Mouse (Mus musculus): ENCODE measurements around the gene Herc1. TPM values are rescaled to one million over a fixed set of nuclear protein-coding genes. Genes with fewer than 3 reads are reported as not detected.

Gene Herc1
- polyA plus RNA-seq, 1 experiment, result 15.5 TPM

DNA sequence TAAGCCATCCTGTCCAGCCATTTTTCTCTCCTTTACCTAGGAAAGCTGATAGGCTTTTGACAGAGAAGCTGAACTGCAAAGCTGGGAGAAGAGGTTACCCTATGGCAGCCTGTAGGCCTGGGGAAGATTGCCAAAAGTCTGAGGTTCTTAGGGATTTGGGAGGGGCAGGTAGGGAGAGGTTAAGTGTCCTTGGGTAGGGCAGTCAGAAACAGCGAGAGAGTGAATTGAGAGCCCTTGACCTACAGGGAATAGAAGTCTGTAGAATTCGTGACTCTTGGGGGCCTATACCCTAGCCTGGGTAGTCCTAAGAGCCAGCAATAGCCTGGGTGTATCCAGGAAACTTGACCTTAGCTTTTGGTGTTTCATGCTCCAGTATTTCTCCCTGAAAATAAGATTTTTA, 17.9 kb upstream of the Herc1 start:
- 0 out of 2 replicates have a peak, but pooled peaks cover 2% of the 10 kb centered on the region for H3K4me1 ChIP-seq (ENCODE audit: control insufficient read depth, insufficient read depth, insufficient read length, low read length)
- H3K4me3 ChIP-seq (ENCODE audit: insufficient read depth, low read depth, low read length), result no peak overlapping the region
- H3K27ac ChIP-seq (replicated peaks; ENCODE audit: low read depth, low read length), result no peak overlapping the region

GRCm38 (mm10) chr9:66337280-66337679, 13.0 kb upstream of the Herc1 start:
- no peak overlapping the region for H3K27ac ChIP-seq (replicated peaks; ENCODE audit: low read depth, low read length)
- H3K4me3 ChIP-seq (ENCODE audit: insufficient read depth, low read depth, low read length), result no peak overlapping the region
- H3K4me1 ChIP-seq (ENCODE audit: control insufficient read depth, insufficient read depth, insufficient read length, low read length), result no peaks in the 10 kb centered on the region

DNA sequence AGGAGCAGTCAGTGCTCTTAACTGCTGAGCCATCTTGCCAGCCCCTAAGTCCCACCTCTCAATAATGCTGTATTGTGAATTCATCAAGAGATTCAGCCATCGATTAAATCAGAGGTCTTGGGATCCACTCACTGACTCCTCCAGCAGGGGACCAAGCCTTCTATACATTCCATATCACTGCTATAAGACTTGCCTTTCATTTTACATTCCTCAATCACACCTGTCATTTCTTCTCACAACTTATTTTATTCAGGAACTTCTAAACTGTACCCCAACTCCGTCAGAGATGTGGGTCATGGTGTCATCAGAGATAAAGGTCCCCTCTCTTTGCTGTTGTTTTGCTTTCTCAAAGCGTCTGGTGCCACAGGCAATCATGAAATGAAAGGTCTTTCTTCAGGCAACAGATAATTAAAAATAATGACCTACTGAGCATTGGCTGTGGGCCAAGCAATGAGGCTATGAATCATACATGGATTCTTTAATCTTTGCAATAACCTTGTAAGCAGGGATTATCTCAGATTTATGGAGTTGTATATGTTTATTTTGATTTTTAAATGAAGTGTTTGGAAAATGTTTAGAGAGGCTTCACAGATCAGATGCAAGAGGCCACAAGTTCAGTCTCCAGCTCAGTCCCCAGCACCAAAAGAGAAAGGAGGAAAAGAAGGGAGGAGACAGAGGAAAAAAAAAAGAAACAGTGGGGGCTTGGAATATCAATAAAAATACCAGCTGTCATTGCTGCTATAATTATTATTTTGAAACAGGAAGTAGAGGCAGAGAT, 12.1 kb upstream of the Herc1 start:
- no peak overlapping the region for H3K4me3 ChIP-seq (ENCODE audit: insufficient read depth, low read depth, low read length)
- no peaks in the 10 kb centered on the region for H3K4me1 ChIP-seq (ENCODE audit: control insufficient read depth, insufficient read depth, insufficient read length, low read length)
- no peak overlapping the region for H3K27ac ChIP-seq (replicated peaks; ENCODE audit: low read depth, low read length)

DNA sequence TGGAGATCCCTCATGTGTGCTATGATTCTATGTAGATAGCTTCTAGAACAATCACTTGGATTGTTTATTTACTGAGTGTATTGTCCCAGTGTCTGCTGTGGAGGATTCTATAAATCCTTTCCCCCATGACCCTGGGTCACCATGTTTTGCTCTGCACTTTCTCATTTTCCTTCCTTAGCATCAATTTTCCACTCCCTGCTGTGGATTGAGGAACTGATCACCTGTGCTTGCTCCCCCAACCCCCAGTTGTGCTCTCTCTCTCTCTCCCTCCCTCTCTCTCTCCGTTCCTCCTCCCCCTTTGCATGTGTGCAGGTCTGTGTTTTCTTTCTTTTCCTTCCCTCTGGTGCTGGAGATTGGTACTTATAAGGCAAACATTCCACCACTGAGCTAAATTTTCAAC, 10.5 kb upstream of the Herc1 start:
- Histone ChIP-seq H3K4me1 (ENCODE audit: control insufficient read depth, insufficient read depth, insufficient read length, low read length) (no peaks in the 10 kb centered on the region), H3K27ac (replicated peaks; ENCODE audit: low read depth, low read length) (no peak overlapping the region), H3K4me3 (ENCODE audit: insufficient read depth, low read depth, low read length) (no peak overlapping the region)

DNA sequence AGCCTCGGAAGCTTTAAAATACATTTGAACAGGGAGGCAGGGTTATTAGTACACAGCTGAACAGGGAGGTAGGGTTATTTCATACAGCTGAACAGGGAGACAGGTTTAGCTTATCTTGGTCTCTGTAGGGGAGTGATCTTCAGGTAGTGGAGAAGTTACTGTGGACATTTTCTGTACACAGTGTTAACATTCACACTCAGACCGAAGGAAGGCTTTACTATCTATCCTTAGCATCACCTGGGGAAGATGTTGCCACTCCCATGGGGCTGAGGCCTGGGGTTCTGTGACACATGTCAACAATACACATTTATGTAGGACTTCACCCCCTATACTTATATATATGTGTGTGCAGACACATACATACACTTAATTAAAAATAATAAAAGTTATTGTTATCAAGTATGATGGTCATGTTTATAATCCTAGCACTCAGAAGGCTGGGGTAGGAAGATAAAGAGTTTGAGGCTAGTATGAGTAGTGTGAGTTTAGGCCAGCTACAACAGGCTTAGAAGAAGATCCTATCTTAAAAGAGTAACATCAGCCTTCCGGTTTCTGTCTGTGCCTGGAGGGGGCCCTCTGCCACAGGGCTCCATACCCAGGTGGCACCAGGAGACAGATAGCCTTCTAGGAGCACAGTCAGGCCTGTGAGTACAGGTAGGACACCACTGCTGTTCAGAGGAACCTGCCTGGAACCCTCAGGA, 9.7 kb upstream of the Herc1 start:
- Histone ChIP-seq H3K27ac (replicated peaks; ENCODE audit: low read depth, low read length) (no peak overlapping the region), H3K4me3 (ENCODE audit: insufficient read depth, low read depth, low read length) (no peak overlapping the region), H3K4me1 (ENCODE audit: control insufficient read depth, insufficient read depth, insufficient read length, low read length) (no peaks in the 10 kb centered on the region)

GRCm38 (mm10) chr9:66347405-66348035, 2.7 kb upstream of the Herc1 start:
- no peaks in the 10 kb centered on the region for H3K4me1 ChIP-seq (ENCODE audit: control insufficient read depth, insufficient read depth, insufficient read length, low read length)
- no peak overlapping the region for H3K4me3 ChIP-seq (ENCODE audit: insufficient read depth, low read depth, low read length)
- no peak overlapping the region for H3K27ac ChIP-seq (replicated peaks; ENCODE audit: low read depth, low read length)

GRCm38 (mm10) chr9:66349144-66349859, 948 bp upstream of the Herc1 start:
- Histone ChIP-seq H3K27ac (replicated peaks; ENCODE audit: low read depth, low read length) (no peak overlapping the region), H3K4me1 (ENCODE audit: control insufficient read depth, insufficient read depth, insufficient read length, low read length) (no peaks in the 10 kb centered on the region)

GRCm38 (mm10) chr9:66350788-66351430, 659 bp downstream of the Herc1 start:
- H3K4me3 ChIP-seq (ENCODE audit: insufficient read depth, low read depth, low read length), result peak overlapping the region; percentile 84
- H3K4me1 ChIP-seq (ENCODE audit: control insufficient read depth, insufficient read depth, insufficient read length, low read length), result no peaks in the 10 kb centered on the region
- peak overlapping the region; percentile 90 for H3K27ac ChIP-seq (replicated peaks; ENCODE audit: low read depth, low read length)

More at GRCm38 (mm10) chr9:66349144-66349859, 948 bp upstream of the Herc1 start:
- peak overlapping the region; percentile 84; the same call in 1 of the 2 replicates for H3K4me3 ChIP-seq (ENCODE audit: insufficient read depth, low read depth, low read length)

DNA sequence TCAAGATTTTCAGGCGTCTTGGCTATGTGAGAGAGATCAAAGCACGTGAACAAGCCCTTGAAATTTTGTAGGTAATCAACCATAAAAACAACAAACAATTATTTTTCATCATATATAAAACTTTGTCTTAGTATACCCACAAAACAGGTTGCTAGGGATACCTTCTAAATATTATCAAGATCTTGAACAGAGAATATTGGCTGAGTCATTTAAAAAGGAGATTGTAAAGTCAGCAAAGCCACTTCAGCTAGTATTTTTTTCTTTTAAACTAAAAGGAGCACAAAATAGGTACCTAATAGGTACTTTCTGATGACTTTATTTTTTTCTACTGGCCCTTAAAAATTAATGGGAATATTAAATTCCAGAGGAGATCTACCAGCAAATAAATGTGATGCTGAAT, 2.5 kb downstream of the Herc1 start:
- Histone ChIP-seq H3K4me1 (ENCODE audit: control insufficient read depth, insufficient read depth, insufficient read length, low read length) (no peaks in the 10 kb centered on the region), H3K4me3 (ENCODE audit: insufficient read depth, low read depth, low read length) (no peak overlapping the region), H3K27ac (replicated peaks; ENCODE audit: low read depth, low read length) (no peak overlapping the region)

GRCm38 (mm10) chr9:66359135-66359534, 8.9 kb downstream of the Herc1 start:
- H3K4me3 ChIP-seq (ENCODE audit: insufficient read depth, low read depth, low read length), result no peak overlapping the region
- H3K27ac ChIP-seq (replicated peaks; ENCODE audit: low read depth, low read length), result no peak overlapping the region
- no peaks in the 10 kb centered on the region; the same call in 1 of the 2 replicates for H3K4me1 ChIP-seq (ENCODE audit: control insufficient read depth, insufficient read depth, insufficient read length, low read length)

DNA sequence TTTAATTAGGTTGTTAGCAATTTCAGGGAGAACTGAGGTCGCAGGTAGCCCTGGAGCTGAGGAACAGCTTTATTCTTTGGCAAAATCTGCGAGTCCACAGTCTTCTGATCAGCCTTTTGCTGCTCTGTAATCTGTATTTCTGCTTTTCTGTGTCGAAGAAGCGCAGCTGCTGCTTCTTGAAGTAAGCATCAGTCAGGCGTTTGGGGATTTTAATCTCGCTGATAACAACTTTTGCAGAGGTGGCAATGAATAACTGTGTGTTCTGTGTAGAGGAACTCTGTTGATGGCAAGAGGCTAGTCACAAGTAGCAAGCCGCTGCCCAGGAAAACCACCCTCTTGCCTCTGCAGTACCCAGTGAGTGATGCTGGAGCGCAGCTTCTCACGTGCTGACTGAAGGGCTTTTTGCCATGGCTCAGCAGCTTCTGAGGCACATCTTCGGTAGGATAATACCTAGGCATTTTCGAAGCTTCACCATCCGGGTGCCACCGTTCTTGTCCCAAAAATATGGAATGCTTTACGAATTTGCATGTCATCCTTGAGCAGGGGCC, 10.0 kb downstream of the Herc1 start:
- H3K4me3 ChIP-seq (ENCODE audit: insufficient read depth, low read depth, low read length), result no peak overlapping the region
- H3K4me1 ChIP-seq (ENCODE audit: control insufficient read depth, insufficient read depth, insufficient read length, low read length), result no peaks in the 10 kb centered on the region; the same call in 1 of the 2 replicates
- H3K27ac ChIP-seq (replicated peaks; ENCODE audit: low read depth, low read length), result no peak overlapping the region

DNA sequence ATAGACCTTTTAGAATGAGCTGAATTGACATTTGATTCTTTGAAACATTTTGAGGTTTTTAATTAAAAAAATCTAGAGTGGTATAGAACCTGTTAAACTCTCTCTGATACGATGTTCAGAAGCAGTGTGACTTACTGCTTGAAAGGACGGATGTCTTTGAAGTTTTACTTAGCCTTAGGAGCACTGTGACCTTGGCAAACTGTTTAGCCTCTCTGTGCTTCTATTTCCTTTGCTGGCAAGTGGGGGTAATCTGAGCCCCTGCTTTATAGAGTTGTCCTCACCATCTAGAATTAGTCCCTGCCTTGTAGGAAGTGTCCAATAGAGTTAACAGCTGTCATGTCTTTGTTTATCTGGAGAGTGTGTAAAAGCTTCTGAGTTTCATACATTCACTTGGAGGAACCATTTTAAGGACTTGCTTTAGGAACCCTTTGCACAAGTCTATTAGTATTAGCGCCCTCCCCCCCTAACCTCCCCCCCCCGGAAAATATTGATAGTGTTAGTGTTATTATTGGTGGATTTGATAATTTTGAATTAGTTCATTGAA, 18.7 kb downstream of the Herc1 start:
- H3K4me1 ChIP-seq (ENCODE audit: control insufficient read depth, insufficient read depth, insufficient read length, low read length), result peaks cover 9% of the 10 kb centered on the region
- H3K4me3 ChIP-seq (ENCODE audit: insufficient read depth, low read depth, low read length), result no peak overlapping the region
- H3K27ac ChIP-seq (replicated peaks; ENCODE audit: low read depth, low read length), result no peak overlapping the region

DNA sequence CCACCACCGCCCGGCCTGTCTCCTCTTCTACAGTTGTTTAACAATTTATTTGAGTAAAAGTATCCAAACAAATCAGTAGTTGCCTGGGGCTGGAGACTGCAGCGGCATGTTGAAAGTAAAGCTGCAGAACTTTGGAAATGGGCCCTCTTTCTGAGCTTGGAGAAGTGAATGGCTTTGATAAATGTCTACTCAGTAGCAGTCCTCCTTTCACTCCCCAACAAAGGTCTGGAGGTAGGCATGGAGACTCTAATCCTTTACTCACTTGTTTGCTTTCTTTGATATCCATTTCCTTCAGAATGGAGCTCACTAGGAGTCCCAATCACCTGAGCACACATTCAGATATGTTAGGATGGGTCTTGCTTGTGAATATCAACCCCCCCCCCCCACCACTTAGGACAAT, 20.1 kb downstream of the Herc1 start:
- Histone ChIP-seq H3K27ac (replicated peaks; ENCODE audit: low read depth, low read length) (no peak overlapping the region), H3K4me1 (ENCODE audit: control insufficient read depth, insufficient read depth, insufficient read length, low read length) (peaks cover 9% of the 10 kb centered on the region), H3K4me3 (ENCODE audit: insufficient read depth, low read depth, low read length) (no peak overlapping the region)

GRCm38 (mm10) chr9:66370847-66371246, 20.6 kb downstream of the Herc1 start:
- H3K27ac ChIP-seq (replicated peaks; ENCODE audit: low read depth, low read length), result no peak overlapping the region
- H3K4me1 ChIP-seq (ENCODE audit: control insufficient read depth, insufficient read depth, insufficient read length, low read length), result peaks cover 9% of the 10 kb centered on the region
- H3K4me3 ChIP-seq (ENCODE audit: insufficient read depth, low read depth, low read length), result no peak overlapping the region

Measured in brown adipose tissue, adult 24 weeks (tissue).